Mouse (Mus musculus) urinary bladder, postnatal 25 days (tissue): ENCODE data around the gene Arap2.
"Not testable (repeated sequence)": the region's sequence is repeated elsewhere in the genome, so short reads cannot be mapped to it uniquely, and the experiment has no call there.

Source experiments
- DNase-seq: peaks from one replicate; pipeline ENCODE4 v3.0.0; 2022; ENCODE audit warnings: low spot score

Arap2 gene

GRCm38 (mm10) chr5:62739451-62740415, 26.2 kb downstream of the Arap2 start:
- DNase-seq, result no peak

GRCm38 (mm10) chr5:62730573-62730972, 35.4 kb downstream of the Arap2 start:
- not testable (repeated sequence) for DNase-seq

GRCm38 (mm10) chr5:62725551-62725950, 40.4 kb downstream of the Arap2 start:
- DNase-seq, result no peak

GRCm38 (mm10) chr5:62723261-62724105, 42.5 kb downstream of the Arap2 start:
- no peak for DNase-seq

GRCm38 (mm10) chr5:62716468-62716867, 49.5 kb downstream of the Arap2 start:
- DNase-seq, result no peak

GRCm38 (mm10) chr5:62715977-62716376, 50.0 kb downstream of the Arap2 start:
- DNase-seq, result no peak

GRCm38 (mm10) chr5:62715436-62715835, 50.5 kb downstream of the Arap2 start:
- DNase-seq, result no peak

- DNase-seq, result no peak
These were observed 55.0 kb downstream of the Arap2 start for GRCm38 (mm10) chr5:62710955-62711354.

- DNase-seq, result no peak
These were observed 59.1 kb downstream of the Arap2 start for GRCm38 (mm10) chr5:62706900-62707299.

GRCm38 (mm10) chr5:62689965-62690364, 76.0 kb downstream of the Arap2 start:
- DNase-seq, result no peak

GRCm38 (mm10) chr5:62683751-62684150, 82.2 kb downstream of the Arap2 start:
- no peak for DNase-seq

- DNase-seq, result no peak
These were observed 82.8 kb downstream of the Arap2 start for GRCm38 (mm10) chr5:62683207-62683606.

- DNase-seq, result no peak
These were observed 88.6 kb downstream of the Arap2 start for GRCm38 (mm10) chr5:62677390-62677789.

GRCm38 (mm10) chr5:62672736-62673436, 93.1 kb downstream of the Arap2 start:
- DNase-seq, result no peak

- no peak for DNase-seq
These were observed 100.6 kb downstream of the Arap2 start for GRCm38 (mm10) chr5:62665329-62665728.

GRCm38 (mm10) chr5:62664847-62665246, 101.1 kb downstream of the Arap2 start:
- no peak for DNase-seq

GRCm38 (mm10) chr5:62663206-62663605, 102.8 kb downstream of the Arap2 start:
- no peak for DNase-seq

GRCm38 (mm10) chr5:62653924-62654323, 112.0 kb downstream of the Arap2 start:
- DNase-seq, result no peak

GRCm38 (mm10) chr5:62642330-62642729, 123.6 kb downstream of the Arap2 start:
- DNase-seq, result no peak

- no peak for DNase-seq
These were observed 125.5 kb downstream of the Arap2 start for GRCm38 (mm10) chr5:62640501-62640900.

GRCm38 (mm10) chr5:62636341-62636740, 129.6 kb downstream of the Arap2 start:
- DNase-seq, result no peak

GRCm38 (mm10) chr5:62628901-62629300, 137.1 kb downstream of the Arap2 start:
- no peak for DNase-seq
